Mouse (Mus musculus) embryonic facial prominence, embryonic 15.5 days (tissue): Measurements from ENCODE around the gene Mvb12b. TPM values are rescaled to one million over a fixed set of nuclear protein-coding genes. Genes with fewer than 3 reads are reported as not detected.

ENCODE experiments used
- ATAC-seq: fragments of 200-750 bp; cut with Nextera tagmentation; 2 replicates; pipeline ENCODE4 v1.8.0; 2017; ENCODE audit warnings: low read depth, moderate TSS enrichment; ENCODE audit not compliant: insufficient number of reproducible peaks, low FRiP score, low TSS enrichment
- H3K27ac ChIP-seq: fragments of 300-500 bp; sonication (generic); replicated peaks from 2 replicates; pipeline ENCODE4 v1.5.1; 2015; ENCODE audit warnings: mild to moderate bottlenecking, inconsistent platforms
- H3K27me3 ChIP-seq: fragments of 300-500 bp; sonication (generic); 2 replicates; pipeline ENCODE4 v1.6.1; 2015; ENCODE audit warnings: inconsistent platforms
- H3K36me3 ChIP-seq: fragments of 300-500 bp; sonication (generic); 2 replicates; pipeline ENCODE4 v1.6.1; 2015; ENCODE audit warnings: mild to moderate bottlenecking, inconsistent platforms
- H3K4me1 ChIP-seq: fragments of 300-500 bp; sonication (generic); 2 replicates; pipeline ENCODE4 v1.6.1; 2015; ENCODE audit warnings: inconsistent platforms
- H3K4me2 ChIP-seq: fragments of 300-500 bp; sonication (generic); replicated peaks from 2 replicates; pipeline ENCODE4 v1.6.1; 2015; ENCODE audit warnings: mild to moderate bottlenecking, inconsistent platforms
- H3K4me3 ChIP-seq: fragments of 300-500 bp; sonication (generic); replicated peaks from 2 replicates; pipeline ENCODE4 v1.5.1; 2015; ENCODE audit warnings: mild to moderate bottlenecking, inconsistent platforms
- H3K9ac ChIP-seq: fragments of 300-500 bp; sonication (generic); 2 replicates; pipeline ENCODE4 v1.6.1; 2015; ENCODE audit warnings: inconsistent platforms
- H3K9me3 ChIP-seq: fragments of 300-500 bp; sonication (generic); replicated peaks from 2 replicates; pipeline ENCODE4 v1.6.1; 2016; ENCODE audit warnings: inconsistent platforms
- WGBS: fragments of 180-500 bp; shearing (Covaris S2); methylation state at CpG from one replicate; pipeline ENCODE4 v1.1.7; 2015; 5-methylcytosine and 5-hydroxymethylcytosine counted together
- polyA plus RNA-seq: library from polyadenylated mRNA; unstranded; fragments of >200 nt; fragmentation: Nextera tagmentation; extraction: Ambion mirVana; gene quantifications from 2 replicates; pipeline ENCODE4 v1.2.1, GENCODE M21; 2015

Gene Mvb12b
- polyA plus RNA-seq, 1 experiment from 2014 or later: 22.8 TPM

- peaks cover 33% of the 10 kb centered on the region; the same call in 1 of the 2 replicates for H3K4me1 ChIP-seq
- peak overlapping the region; percentile 70 for H3K27ac ChIP-seq
Observed at GRCm38 (mm10) chr2:33871181-33871520, 16.6 kb downstream of the Mvb12b start.

DNA sequence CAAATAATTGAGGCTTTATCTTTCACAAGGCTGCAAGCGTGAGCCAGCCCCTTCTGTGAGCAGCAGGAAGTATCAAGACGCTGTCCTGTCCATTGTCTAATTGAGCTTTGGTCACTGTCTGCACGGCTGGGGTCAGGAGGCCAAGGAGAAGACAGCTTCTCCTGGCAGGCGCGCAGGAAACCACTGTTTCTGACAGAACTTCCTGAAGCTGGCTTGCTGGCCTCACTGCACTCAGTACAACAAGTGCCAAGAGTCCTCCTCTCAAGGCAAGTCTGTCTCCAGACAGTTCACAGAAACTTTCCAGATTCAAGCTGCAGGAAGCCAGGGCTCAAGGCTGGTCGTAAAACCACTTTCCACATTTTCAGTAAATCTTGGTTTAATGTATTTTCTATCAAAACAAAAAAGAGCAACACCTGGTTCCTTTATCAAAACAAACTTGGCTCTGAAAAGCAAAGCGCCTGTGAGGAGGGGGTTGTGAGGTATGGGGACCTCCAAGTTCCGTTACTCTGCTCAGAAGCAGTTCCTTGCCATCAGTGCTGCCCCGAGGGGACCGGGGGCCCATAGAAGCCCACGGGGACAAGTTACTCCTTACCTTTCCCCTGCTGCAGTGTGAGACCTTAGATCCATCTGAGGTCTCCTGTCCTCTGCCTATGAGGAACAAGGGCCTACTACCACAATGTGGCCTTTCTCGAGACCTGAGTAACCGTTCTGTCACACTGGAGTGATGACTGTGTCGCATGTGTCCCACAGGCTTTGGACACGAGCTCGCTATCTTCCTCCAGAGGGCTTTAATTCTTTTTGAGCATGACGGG is 17.2 kb downstream of the Mvb12b start:
- no peak overlapping the region for H3K4me2 ChIP-seq
- H3K9me3 ChIP-seq: no peaks in the 10 kb centered on the region
- WGBS: 58% methylated on average over 17 of the region's 17 CpGs
- no peak overlapping the region for H3K9ac ChIP-seq
- peak overlapping the region; percentile 70 for H3K27ac ChIP-seq
- no peaks in the 10 kb centered on the region for H3K27me3 ChIP-seq
- H3K4me3 ChIP-seq: no peak overlapping the region
- peaks cover 30% of the 10 kb centered on the region for H3K36me3 ChIP-seq
- H3K4me1 ChIP-seq: peaks cover 28% of the 10 kb centered on the region; the same call in 1 of the 2 replicates
- ATAC-seq: no peak

More at GRCm38 (mm10) chr2:33871181-33871520, 16.6 kb downstream of the Mvb12b start:
- no peak for ATAC-seq
- H3K4me3 ChIP-seq: no peak overlapping the region
- no peak overlapping the region for H3K4me2 ChIP-seq
- H3K36me3 ChIP-seq: peaks cover 30% of the 10 kb centered on the region
- no peak overlapping the region for H3K9ac ChIP-seq
- 87% methylated on average over 4 of the region's 4 CpGs for WGBS
- H3K27me3 ChIP-seq: no peaks in the 10 kb centered on the region
- H3K9me3 ChIP-seq: no peaks in the 10 kb centered on the region

- no peak overlapping the region for H3K9ac ChIP-seq
- ATAC-seq: no peak
- H3K9me3 ChIP-seq: no peaks in the 10 kb centered on the region
- no peaks in the 10 kb centered on the region for H3K27me3 ChIP-seq
- H3K27ac ChIP-seq: no peak overlapping the region
- H3K4me3 ChIP-seq: no peak overlapping the region
- peaks cover 30% of the 10 kb centered on the region for H3K36me3 ChIP-seq
- H3K4me2 ChIP-seq: no peak overlapping the region
- peaks cover 24% of the 10 kb centered on the region; the same call in 1 of the 2 replicates for H3K4me1 ChIP-seq
- 67% methylated on average over 10 of the region's 10 CpGs for WGBS
Observed at GRCm38 (mm10) chr2:33869689-33870343, 17.9 kb downstream of the Mvb12b start.

DNA sequence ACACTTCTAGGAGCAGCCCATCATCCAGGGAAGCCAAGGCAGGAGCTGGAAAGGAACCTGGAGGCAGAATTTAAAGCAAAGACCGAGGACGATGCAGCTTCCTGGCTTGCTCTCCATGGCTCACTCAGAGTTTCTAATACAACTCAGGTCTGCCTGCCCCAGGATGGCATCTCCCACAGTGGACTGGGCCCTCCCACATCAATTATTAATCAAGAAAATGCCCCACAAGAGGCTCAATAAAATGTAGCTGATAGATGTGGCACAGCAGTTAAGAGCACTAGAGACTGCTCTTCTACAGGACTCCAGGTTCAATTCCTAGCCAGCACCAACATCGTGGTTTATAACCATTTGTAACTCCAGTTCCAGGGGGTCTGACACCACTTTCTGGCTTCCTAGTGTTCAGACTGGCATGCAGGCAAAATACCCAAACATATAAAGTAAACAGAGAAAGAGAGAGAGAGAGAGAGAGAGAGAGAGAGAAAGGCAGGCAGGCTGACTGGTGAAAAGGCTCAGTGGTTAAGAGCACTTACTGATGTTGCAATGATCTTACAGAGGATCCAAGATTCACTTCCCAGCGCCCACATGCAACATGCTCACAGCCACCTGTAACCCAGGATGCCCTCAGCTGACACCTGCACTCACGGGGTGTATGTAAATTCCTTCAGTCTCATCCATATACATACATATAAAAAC is 18.6 kb downstream of the Mvb12b start:
- Histone ChIP-seq H3K36me3 (peaks cover 30% of the 10 kb centered on the region), H3K27ac (0 out of 2 replicates have a peak overlapping the region, but pooled peaks have one; percentile 34), H3K4me3 (no peak overlapping the region), H3K9ac (no peak overlapping the region), H3K9me3 (no peaks in the 10 kb centered on the region), H3K4me1 (peaks cover 24% of the 10 kb centered on the region; the same call in 1 of the 2 replicates), H3K4me2 (no peak overlapping the region), H3K27me3 (no peaks in the 10 kb centered on the region)
- ATAC-seq: no peak
- 77% methylated on average over 5 of the region's 5 CpGs for WGBS

DNA sequence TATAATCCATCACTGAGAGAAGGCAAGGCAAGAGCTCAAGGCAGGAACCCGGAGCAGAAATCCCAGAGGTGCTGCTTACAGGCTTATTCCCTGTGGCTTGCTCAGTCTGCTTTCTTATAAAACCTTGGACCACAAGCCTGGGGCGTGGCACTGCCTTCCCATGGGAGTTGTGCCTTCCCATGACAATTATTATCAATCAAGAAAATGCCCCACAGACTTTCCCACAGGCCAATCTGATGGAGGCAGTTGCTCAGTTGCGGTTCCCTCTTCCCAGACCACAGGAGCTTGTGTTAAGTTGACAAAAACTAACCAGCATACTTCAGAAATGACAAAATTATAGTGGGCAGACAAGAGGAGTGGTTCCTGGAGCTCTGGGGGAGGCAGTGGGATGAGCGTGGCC is 19.4 kb downstream of the Mvb12b start:
- no peak overlapping the region for H3K9ac ChIP-seq
- ATAC-seq: no peak; the same call in 1 of the 2 replicates
- H3K27ac ChIP-seq: no peak overlapping the region
- no peaks in the 10 kb centered on the region for H3K27me3 ChIP-seq
- H3K9me3 ChIP-seq: no peaks in the 10 kb centered on the region
- no peak overlapping the region for H3K4me3 ChIP-seq
- 71% methylated on average over 4 of the region's 4 CpGs for WGBS
- H3K4me1 ChIP-seq: peaks cover 24% of the 10 kb centered on the region; the same call in 1 of the 2 replicates
- peaks cover 21% of the 10 kb centered on the region for H3K36me3 ChIP-seq
- no peak overlapping the region for H3K4me2 ChIP-seq

DNA sequence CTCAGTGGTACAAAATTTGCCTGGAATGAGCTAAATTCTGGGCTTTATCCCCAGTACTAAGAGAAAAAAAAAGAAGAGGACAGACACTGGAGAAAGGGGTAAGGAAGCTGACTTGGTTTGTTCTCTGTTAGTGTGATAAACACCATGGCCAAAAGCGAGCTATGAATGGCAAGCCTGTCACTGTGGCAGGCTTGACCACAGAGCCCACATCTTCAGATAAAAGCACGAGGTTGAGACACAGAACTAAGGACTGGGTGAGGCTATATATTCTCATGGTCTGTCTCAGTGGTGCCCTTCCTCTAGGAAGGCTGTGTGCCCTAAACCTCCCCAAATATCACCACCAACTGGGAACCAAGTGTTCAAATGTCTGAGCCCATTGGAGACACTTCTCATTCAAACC is 31.0 kb downstream of the Mvb12b start:
- Histone ChIP-seq H3K4me2 (no peak overlapping the region), H3K36me3 (no peaks in the 10 kb centered on the region), H3K27ac (no peak overlapping the region), H3K4me1 (peaks cover 14% of the 10 kb centered on the region), H3K9me3 (no peaks in the 10 kb centered on the region), H3K27me3 (no peaks in the 10 kb centered on the region), H3K4me3 (no peak overlapping the region), H3K9ac (no peak overlapping the region)
- ATAC-seq: no peak
- 66% methylated on average over 2 of the region's 2 CpGs for WGBS

DNA sequence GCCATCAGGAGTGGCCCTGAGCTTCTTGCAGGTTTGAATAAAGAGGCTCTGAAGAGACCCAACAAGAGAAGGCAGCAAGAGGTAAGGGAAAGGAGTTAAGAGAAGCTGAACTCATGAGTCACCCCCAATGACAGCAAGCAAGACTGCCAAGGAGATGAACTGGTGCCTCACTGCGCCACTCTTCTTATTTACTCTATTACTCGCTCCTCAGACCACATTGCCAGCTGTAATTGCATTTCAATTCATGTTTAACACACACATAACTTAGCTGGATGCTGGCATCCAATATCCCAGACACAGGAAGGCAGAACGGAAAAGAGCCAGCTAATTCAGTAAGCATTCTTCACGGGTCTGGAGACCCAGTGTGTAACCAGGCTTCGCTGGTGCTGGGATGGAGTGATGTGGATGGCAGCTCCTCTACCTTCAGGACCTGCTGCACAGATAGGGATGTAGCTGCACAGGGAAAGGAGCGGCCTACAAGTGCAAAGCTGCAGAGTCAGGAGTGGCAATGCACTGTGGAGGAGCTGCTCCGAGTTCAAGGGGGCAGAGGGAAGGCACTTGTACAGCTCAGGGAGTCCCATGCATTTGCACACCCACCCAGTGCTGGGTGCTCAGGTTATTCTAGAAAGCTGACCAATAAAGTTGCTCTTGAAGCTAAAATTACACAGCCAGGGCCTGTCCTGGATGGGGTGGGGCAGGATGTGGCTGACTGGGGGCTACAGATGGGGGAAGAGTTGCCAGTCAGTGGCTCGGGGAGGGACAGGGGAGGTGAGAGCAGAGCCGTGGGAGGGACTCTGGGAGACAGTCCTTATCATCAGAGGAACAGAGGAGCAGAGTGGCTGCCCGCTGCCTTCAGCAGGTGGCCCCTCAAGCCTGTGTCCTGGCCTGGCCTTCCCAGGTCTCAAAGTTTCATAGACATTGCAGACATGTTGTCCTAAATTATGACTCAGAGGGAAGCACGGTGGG is 34.5 kb downstream of the Mvb12b start:
- Histone ChIP-seq H3K9ac (no peak overlapping the region), H3K4me3 (no peak overlapping the region), H3K4me1 (peaks cover 16% of the 10 kb centered on the region), H3K4me2 (no peak overlapping the region), H3K36me3 (no peaks in the 10 kb centered on the region), H3K27me3 (no peaks in the 10 kb centered on the region), H3K27ac (no peak overlapping the region), H3K9me3 (no peaks in the 10 kb centered on the region)
- ATAC-seq: no peak
- 68% methylated on average over 11 of the region's 11 CpGs for WGBS

DNA sequence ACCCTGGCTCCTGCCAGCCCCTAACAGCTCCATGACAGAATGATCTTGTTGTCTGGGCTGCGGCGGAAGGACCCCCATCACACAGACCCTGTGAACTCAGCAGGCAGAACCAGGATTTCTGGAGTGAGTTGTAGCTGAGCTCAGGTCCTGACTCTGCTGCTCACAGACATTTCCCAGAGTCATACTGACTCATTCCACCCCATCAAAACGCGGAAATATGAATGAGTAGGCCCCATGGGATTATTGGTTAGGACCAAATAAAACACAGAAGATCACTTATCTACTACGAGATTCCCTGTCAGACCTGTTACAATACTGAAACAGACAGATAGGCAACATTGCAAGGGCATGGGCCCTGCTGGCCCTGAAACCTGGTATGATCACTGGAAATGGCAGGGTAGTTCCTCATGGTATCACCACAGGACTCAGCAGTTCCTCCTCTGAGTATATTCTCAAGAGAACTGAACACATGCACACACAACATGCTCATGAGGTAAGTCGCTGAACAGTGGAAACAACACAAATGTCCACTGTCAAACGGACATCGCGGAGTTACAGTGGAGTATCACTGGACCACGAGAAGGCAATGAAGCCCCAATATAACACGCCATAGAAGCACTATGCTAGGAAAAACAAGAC is 40.4 kb downstream of the Mvb12b start:
- Histone ChIP-seq H3K4me3 (no peak overlapping the region), H3K9ac (no peak overlapping the region), H3K9me3 (no peaks in the 10 kb centered on the region), H3K4me2 (no peak overlapping the region), H3K27me3 (no peaks in the 10 kb centered on the region), H3K27ac (peak overlapping the region; percentile 58), H3K36me3 (no peaks in the 10 kb centered on the region), H3K4me1 (peaks cover 25% of the 10 kb centered on the region)
- 78% methylated on average over 11 of the region's 11 CpGs for WGBS
- no peak for ATAC-seq

GRCm38 (mm10) chr2:33846635-33847034 is 41.1 kb downstream of the Mvb12b start:
- Histone ChIP-seq H3K4me2 (no peak overlapping the region), H3K4me3 (no peak overlapping the region), H3K4me1 (peaks cover 25% of the 10 kb centered on the region), H3K27ac (peak overlapping the region; percentile 58), H3K9ac (no peak overlapping the region), H3K36me3 (no peaks in the 10 kb centered on the region), H3K9me3 (no peaks in the 10 kb centered on the region), H3K27me3 (no peaks in the 10 kb centered on the region)
- 35% methylated on average over 4 of the region's 4 CpGs for WGBS
- no peak for ATAC-seq

DNA sequence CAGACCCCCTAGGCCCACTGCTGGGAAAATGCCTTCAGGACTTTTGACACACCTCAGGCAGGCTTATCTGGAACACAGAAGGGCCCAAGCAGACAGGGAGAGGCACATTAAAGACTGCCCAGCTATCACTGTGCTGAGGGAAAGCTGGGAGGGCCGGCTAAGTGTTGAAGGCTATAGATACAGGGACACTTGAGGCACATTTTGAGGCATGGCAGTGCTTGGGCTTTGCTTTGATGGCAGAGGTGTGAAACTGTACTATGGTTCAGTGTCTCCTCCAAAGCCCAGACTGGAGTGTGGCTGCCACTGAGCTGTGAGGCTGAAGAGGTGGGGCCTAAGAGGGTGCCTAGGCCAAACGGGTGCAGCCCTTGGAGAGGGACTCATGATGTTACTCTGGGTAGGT is 44.1 kb downstream of the Mvb12b start:
- H3K36me3 ChIP-seq: no peaks in the 10 kb centered on the region
- no peaks in the 10 kb centered on the region for H3K27me3 ChIP-seq
- H3K9ac ChIP-seq: no peak overlapping the region
- no peak overlapping the region for H3K4me3 ChIP-seq
- H3K27ac ChIP-seq: no peak overlapping the region
- no peak overlapping the region for H3K4me2 ChIP-seq
- 66% methylated on average over 2 of the region's 2 CpGs for WGBS
- H3K4me1 ChIP-seq: peaks cover 25% of the 10 kb centered on the region
- no peaks in the 10 kb centered on the region for H3K9me3 ChIP-seq
- ATAC-seq: no peak
